Mouse (Mus musculus): Measurements from ENCODE around the gene Nfatc2.

DNA sequence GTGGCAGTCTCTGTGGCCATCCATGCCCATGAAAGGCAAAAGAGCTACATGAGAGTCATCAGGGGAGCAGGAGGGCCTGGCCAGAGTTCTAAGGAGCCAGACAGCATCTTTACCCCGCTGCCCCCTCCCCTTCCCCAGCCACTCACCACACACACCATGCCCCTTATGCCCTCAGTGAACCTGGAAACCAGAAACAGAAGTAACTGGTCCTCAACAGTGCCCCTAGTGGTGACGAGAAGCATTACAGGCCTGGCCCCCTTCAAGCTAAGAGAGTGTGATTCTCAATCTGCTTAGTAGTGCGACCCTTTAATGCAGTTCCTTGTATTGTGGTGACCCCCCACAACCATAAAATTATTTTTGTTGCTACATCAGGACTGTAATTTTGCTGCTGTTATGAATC is 150.5 kb downstream of the Nfatc2 start:
- TF ChIP-seq CTCF (IDR thresholded peaks at IDR 0.05; ENCODE audit: low read depth), result peak; percentile 79
- no peak for TF ChIP-seq EP300 (IDR thresholded peaks at IDR 0.05; ENCODE audit: low read depth)

Measured in heart, postnatal 0 days (tissue).